Mouse (Mus musculus) hindbrain, embryonic 16.5 days (tissue): ENCODE data around the gene Gpi1. TPM values are rescaled to one million over a fixed set of nuclear protein-coding genes. Genes with fewer than 3 reads are reported as not detected.

Source experiments
- ATAC-seq: fragments of 200-750 bp; cut with Nextera tagmentation; 2 replicates; pipeline ENCODE4 v1.8.0; 2017; ENCODE audit warnings: moderate TSS enrichment, moderate library complexity
- H3K27ac ChIP-seq: fragments of 300-500 bp; sonication (generic); 2 replicates; pipeline ENCODE4 v1.5.1; 2014; ENCODE audit warnings: low read depth, mild to moderate bottlenecking, control low read depth, low read length, moderate library complexity
- H3K27me3 ChIP-seq: fragments of 300-500 bp; sonication (generic); replicated peaks from 2 replicates; pipeline ENCODE4 v1.6.1; 2014; ENCODE audit warnings: low read length; ENCODE audit not compliant: control insufficient read depth, insufficient read depth
- H3K36me3 ChIP-seq: fragments of 300-500 bp; sonication (generic); 2 replicates; pipeline ENCODE4 v1.6.1; 2014; ENCODE audit warnings: mild to moderate bottlenecking, low read length, moderate library complexity, mixed read lengths; ENCODE audit not compliant: control insufficient read depth, insufficient read depth
- H3K4me1 ChIP-seq: fragments of 300-500 bp; sonication (generic); 2 replicates; pipeline ENCODE4 v1.6.1; 2014; ENCODE audit warnings: low read depth, low read length; ENCODE audit not compliant: control insufficient read depth, insufficient read depth
- H3K4me2 ChIP-seq: fragments of 300-500 bp; sonication (generic); 2 replicates; pipeline ENCODE4 v1.6.1; 2014; ENCODE audit warnings: mild to moderate bottlenecking, low read length, control low read depth, moderate library complexity
- H3K4me3 ChIP-seq: fragments of 300-500 bp; sonication (generic); 2 replicates; pipeline ENCODE4 v1.5.1; 2014; ENCODE audit warnings: mild to moderate bottlenecking, low read length, control low read depth, moderate library complexity
- H3K9ac ChIP-seq: fragments of 300-500 bp; sonication (generic); 2 replicates; pipeline ENCODE4 v1.6.1; 2014; ENCODE audit warnings: low read depth, mild to moderate bottlenecking, control low read depth, low read length, moderate library complexity
- H3K9me3 ChIP-seq: fragments of 300-500 bp; sonication (generic); 2 replicates; pipeline ENCODE4 v1.6.1; 2014; ENCODE audit warnings: mild to moderate bottlenecking, low read length, moderate library complexity; ENCODE audit not compliant: control insufficient read depth
- WGBS: fragments of 180-500 bp; shearing (Covaris S2); extraction: QIAGEN DNeasy Blood & Tissue Kit; methylation state at CpG from one replicate; pipeline ENCODE4 v1.1.7; 2014; 5-methylcytosine and 5-hydroxymethylcytosine counted together
- polyA plus RNA-seq: library from polyadenylated mRNA; unstranded; fragments of >200 nt; fragmentation: Nextera tagmentation; extraction: Ambion mirVana; gene quantifications from 2 replicates; pipeline ENCODE4 v1.2.1, GENCODE M21; 2015

Gene Gpi1
- polyA plus RNA-seq, 1 experiment from 2014 or later, result 401 TPM

- no peak overlapping the region for H3K27ac ChIP-seq
Observed at GRCm38 (mm10) chr7:34172251-34172650, 57.9 kb downstream of the Gpi1 start.

GRCm38 (mm10) chr7:34169454-34169853, 60.7 kb downstream of the Gpi1 start, which contains the start of gene Uba2:
TSS of gene Uba2 (minus strand) at chr7:34169599.
- peak within 1 kb of the TSS; percentile 97 for H3K4me2 ChIP-seq
- 0 out of 2 replicates have a peak, but pooled peaks have one; percentile 19 for ATAC-seq
- peaks cover 7% of the 10 kb centered on the region; the same call in 1 of the 2 replicates for H3K36me3 ChIP-seq
- 80% methylated on average over 3 of the region's 3 CpGs for WGBS
- peaks cover 9% of the 10 kb centered on the region for H3K4me1 ChIP-seq
- peak within 1 kb of the TSS; percentile 98 for H3K4me3 ChIP-seq
- H3K9ac ChIP-seq, result peak within 1 kb of the TSS; percentile 98; the same call in 1 of the 2 replicates
- H3K9me3 ChIP-seq, result no peaks in the 10 kb centered on the region
- peak within 1 kb of the TSS; percentile 85 for H3K27ac ChIP-seq
- H3K27me3 ChIP-seq, result no peaks in the 10 kb centered on the region

More at GRCm38 (mm10) chr7:34172251-34172650, 57.9 kb downstream of the Gpi1 start:
- 70% methylated on average over 1 of the region's 1 CpGs for WGBS
- Histone ChIP-seq H3K4me2 (no peak overlapping the region), H3K36me3 (no peaks in the 10 kb centered on the region), H3K4me3 (no peak overlapping the region), H3K9me3 (no peaks in the 10 kb centered on the region), H3K9ac (no peak overlapping the region), H3K27me3 (no peaks in the 10 kb centered on the region), H3K4me1 (peaks cover 4% of the 10 kb centered on the region)
- no peak for ATAC-seq

GRCm38 (mm10) chr7:34168470-34169251, 61.5 kb downstream of the Gpi1 start:
- ATAC-seq, result peak; percentile 96

GRCm38 (mm10) chr7:34167766-34168469, 62.2 kb downstream of the Gpi1 start:
- Histone ChIP-seq H3K27ac (peak overlapping the region; percentile 85), H3K4me2 (peak overlapping the region; percentile 97), H3K27me3 (no peaks in the 10 kb centered on the region), H3K4me1 (peaks cover 9% of the 10 kb centered on the region), H3K4me3 (peak overlapping the region; percentile 98), H3K9ac (peak overlapping the region; percentile 98), H3K9me3 (no peaks in the 10 kb centered on the region), H3K36me3 (peaks cover 14% of the 10 kb centered on the region)
- ATAC-seq, result peak; percentile 85
- under 1% methylated on average over 48 of the region's 54 CpGs for WGBS

More at GRCm38 (mm10) chr7:34168470-34169251, 61.5 kb downstream of the Gpi1 start:
- Histone ChIP-seq H3K27me3 (no peaks in the 10 kb centered on the region), H3K4me2 (peak overlapping the region; percentile 97), H3K36me3 (peaks cover 10% of the 10 kb centered on the region), H3K9ac (peak overlapping the region; percentile 98), H3K4me1 (peaks cover 9% of the 10 kb centered on the region), H3K9me3 (no peaks in the 10 kb centered on the region), H3K4me3 (peak overlapping the region; percentile 98), H3K27ac (peak overlapping the region; percentile 85)
- 9% methylated on average over 30 of the region's 30 CpGs for WGBS

GRCm38 (mm10) chr7:34166850-34167249, 63.3 kb downstream of the Gpi1 start:
- Histone ChIP-seq H3K4me1 (peaks cover 9% of the 10 kb centered on the region), H3K4me2 (peak overlapping the region; percentile 11)
- WGBS, result 54% methylated on average over 4 of the region's 4 CpGs

GRCm38 (mm10) chr7:34165999-34166398, 64.1 kb downstream of the Gpi1 start:
- no peaks in the 10 kb centered on the region for H3K9me3 ChIP-seq
- peaks cover 28% of the 10 kb centered on the region for H3K36me3 ChIP-seq
- no peak for ATAC-seq
- H3K27ac ChIP-seq, result no peak overlapping the region
- WGBS, result 80% methylated on average over 3 of the region's 3 CpGs
- no peak overlapping the region for H3K4me3 ChIP-seq
- H3K9ac ChIP-seq, result no peak overlapping the region
- no peaks in the 10 kb centered on the region for H3K27me3 ChIP-seq
- H3K4me1 ChIP-seq, result peaks cover 9% of the 10 kb centered on the region
- no peak overlapping the region for H3K4me2 ChIP-seq

More at GRCm38 (mm10) chr7:34166850-34167249, 63.3 kb downstream of the Gpi1 start:
- no peak overlapping the region for H3K27ac ChIP-seq
- no peak overlapping the region for H3K9ac ChIP-seq
- no peaks in the 10 kb centered on the region for H3K27me3 ChIP-seq
- no peak overlapping the region for H3K4me3 ChIP-seq
- H3K36me3 ChIP-seq, result peaks cover 19% of the 10 kb centered on the region
- no peaks in the 10 kb centered on the region for H3K9me3 ChIP-seq
- no peak for ATAC-seq

- Histone ChIP-seq H3K9me3 (no peaks in the 10 kb centered on the region), H3K4me3 (no peak overlapping the region), H3K9ac (no peak overlapping the region), H3K4me1 (peaks cover 9% of the 10 kb centered on the region), H3K36me3 (peaks cover 38% of the 10 kb centered on the region), H3K27me3 (no peaks in the 10 kb centered on the region), H3K4me2 (no peak overlapping the region), H3K27ac (no peak overlapping the region)
- ATAC-seq, result no peak
- 91% methylated on average over 7 of the region's 7 CpGs for WGBS
Observed at GRCm38 (mm10) chr7:34164671-34165070, 65.5 kb downstream of the Gpi1 start.

- H3K4me1 ChIP-seq, result no peaks in the 10 kb centered on the region
- H3K36me3 ChIP-seq, result peaks cover 72% of the 10 kb centered on the region
- H3K9me3 ChIP-seq, result no peaks in the 10 kb centered on the region
- 90% methylated on average over 3 of the region's 3 CpGs for WGBS
- no peak overlapping the region for H3K4me2 ChIP-seq
- H3K4me3 ChIP-seq, result no peak overlapping the region
- no peak for ATAC-seq
- no peak overlapping the region for H3K9ac ChIP-seq
- H3K27ac ChIP-seq, result no peak overlapping the region
- H3K27me3 ChIP-seq, result no peaks in the 10 kb centered on the region
Observed at GRCm38 (mm10) chr7:34159167-34159566, 71.0 kb downstream of the Gpi1 start.

- WGBS, result 98% methylated on average over 3 of the region's 3 CpGs
- H3K4me2 ChIP-seq, result no peak overlapping the region
- H3K27ac ChIP-seq, result no peak overlapping the region
- no peak overlapping the region for H3K4me3 ChIP-seq
- no peaks in the 10 kb centered on the region for H3K4me1 ChIP-seq
- no peaks in the 10 kb centered on the region for H3K9me3 ChIP-seq
- H3K36me3 ChIP-seq, result peaks cover 73% of the 10 kb centered on the region
- no peak for ATAC-seq
- no peaks in the 10 kb centered on the region for H3K27me3 ChIP-seq
- no peak overlapping the region for H3K9ac ChIP-seq
Observed at GRCm38 (mm10) chr7:34157994-34158393, 72.1 kb downstream of the Gpi1 start.
